Mouse (Mus musculus) liver, postnatal 0 days (tissue): ENCODE measurements around the gene Fbxl19. TPM values are rescaled to one million over a fixed set of nuclear protein-coding genes. Genes with fewer than 3 reads are reported as not detected.
A peak's percentile ranks its signal among the peaks of the same experiment; 100 is the strongest.
"Not testable (repeated sequence)": the region's sequence is repeated elsewhere in the genome, so short reads cannot be mapped to it uniquely, and the experiment has no call there.

Experiments
- ATAC-seq: fragments of 200-750 bp; cut with Nextera tagmentation; 2 replicates; pipeline ENCODE4 v1.8.0; 2017; ENCODE audit warnings: mild to moderate bottlenecking, moderate library complexity
- DNase-seq: peaks from one replicate; pipeline ENCODE4 v3.0.0-alpha.2; 2016
- H3K27ac ChIP-seq: fragments of 300-500 bp; sonication (generic); 2 replicates; pipeline ENCODE4 v1.5.1; 2014; ENCODE audit warnings: antibody characterized with exemption, moderate library complexity, mild to moderate bottlenecking, low read depth
- H3K27me3 ChIP-seq: fragments of 300-500 bp; sonication (generic); 2 replicates; pipeline ENCODE4 v1.6.1; 2014; ENCODE audit warnings: low read length, control low read depth, mixed read lengths; ENCODE audit not compliant: insufficient read depth
- H3K36me3 ChIP-seq: fragments of 300-500 bp; sonication (generic); replicated peaks from 2 replicates; pipeline ENCODE4 v1.6.1; 2014; ENCODE audit warnings: mild to moderate bottlenecking, control low read depth, low read length, moderate library complexity, mixed read lengths; ENCODE audit not compliant: insufficient read depth
- H3K4me1 ChIP-seq: fragments of 300-500 bp; sonication (generic); 2 replicates; pipeline ENCODE4 v1.6.1; 2014; ENCODE audit warnings: antibody characterized with exemption, mild to moderate bottlenecking, control low read depth; ENCODE audit not compliant: insufficient read depth
- H3K4me2 ChIP-seq: fragments of 300-500 bp; sonication (generic); 2 replicates; pipeline ENCODE4 v1.6.1; 2014; ENCODE audit warnings: low read depth, mild to moderate bottlenecking, low read length, moderate library complexity, mixed read lengths
- H3K4me3 ChIP-seq: fragments of 300-500 bp; sonication (generic); 2 replicates; pipeline ENCODE4 v1.5.1; 2014; ENCODE audit warnings: low read depth, low read length
- H3K9ac ChIP-seq: fragments of 300-500 bp; sonication (generic); replicated peaks from 2 replicates; pipeline ENCODE4 v1.6.1; 2014; ENCODE audit warnings: mild to moderate bottlenecking, moderate library complexity
- H3K9me3 ChIP-seq: fragments of 300-500 bp; sonication (generic); 2 replicates; pipeline ENCODE4 v1.6.1; 2016; ENCODE audit warnings: mild to moderate bottlenecking, control low read depth, low read length, mixed read lengths
- CTCF ChIP-seq: sonication (generic); IDR thresholded peaks from 2 replicates; pipeline ENCODE4 v1.5.1; 2016; ENCODE audit warnings: antibody characterized with exemption, low read depth
- EP300 ChIP-seq: IDR thresholded peaks from 2 replicates; pipeline ENCODE4 v1.6.1; 2016; ENCODE audit warnings: antibody characterized with exemption, low read depth, mild to moderate bottlenecking
- WGBS: fragments of 180-500 bp; shearing (Covaris S2); extraction: QIAGEN DNeasy Blood & Tissue Kit; methylation state at CpG from one replicate; pipeline ENCODE4 v1.1.7; 2014; ENCODE audit not compliant: insufficient replicate concordance; 5-methylcytosine and 5-hydroxymethylcytosine counted together
- polyA plus RNA-seq: library from polyadenylated mRNA; unstranded; fragments of >200 nt; fragmentation: Nextera tagmentation; extraction: Ambion mirVana; gene quantifications from 2 replicates; pipeline ENCODE4 v1.2.1, GENCODE M21; 2015

Fbxl19 gene
- polyA plus RNA-seq, 1 experiment from 2014 or later: 1.6 TPM

DNA sequence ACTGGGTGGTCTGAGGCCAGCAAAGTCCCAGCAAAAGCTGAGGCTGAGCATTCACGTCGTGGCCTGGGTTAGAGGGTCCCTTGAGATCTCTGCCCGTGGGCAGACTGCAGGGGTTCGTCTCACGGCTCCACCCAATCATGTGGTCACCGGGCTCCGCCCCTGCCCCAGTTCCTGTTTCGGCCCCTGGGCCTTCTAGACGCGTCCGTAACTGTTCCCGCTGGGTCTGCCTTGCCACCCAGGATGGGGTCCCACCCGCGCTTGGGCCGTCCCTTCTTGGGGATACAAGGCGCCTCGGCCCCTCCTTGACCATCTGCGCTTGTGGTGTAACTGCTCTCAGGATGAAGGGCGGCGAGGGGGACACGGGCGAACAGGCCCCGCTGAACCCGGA is 25.3 kb downstream of the Fbxl19 start, which contains the start of gene Orai3:
Gene Orai3 (plus strand): TSS at position 165 of the 388 bp plus-strand sequence.
- no peaks in the 10 kb centered on the region for H3K36me3 ChIP-seq
- ATAC-seq (peak; percentile 48), DNase-seq (peak; percentile 87)
- peaks cover 37% of the 10 kb centered on the region for H3K4me1 ChIP-seq
- H3K4me3 ChIP-seq: peak within 1 kb of the TSS; percentile 74
- no peaks in the 10 kb centered on the region for H3K9me3 ChIP-seq
- no peaks in the 10 kb centered on the region for H3K27me3 ChIP-seq
- H3K27ac ChIP-seq: peak within 1 kb of the TSS; percentile 95
- 0% methylated on average over 19 of the region's 24 CpGs for WGBS
- TF ChIP-seq CTCF (no peak), EP300 (0 out of 2 replicates have a peak, but pooled peaks have one; percentile 16)
- peak within 1 kb of the TSS; percentile 79 for H3K4me2 ChIP-seq
- H3K9ac ChIP-seq: peak within 1 kb of the TSS; percentile 88

DNA sequence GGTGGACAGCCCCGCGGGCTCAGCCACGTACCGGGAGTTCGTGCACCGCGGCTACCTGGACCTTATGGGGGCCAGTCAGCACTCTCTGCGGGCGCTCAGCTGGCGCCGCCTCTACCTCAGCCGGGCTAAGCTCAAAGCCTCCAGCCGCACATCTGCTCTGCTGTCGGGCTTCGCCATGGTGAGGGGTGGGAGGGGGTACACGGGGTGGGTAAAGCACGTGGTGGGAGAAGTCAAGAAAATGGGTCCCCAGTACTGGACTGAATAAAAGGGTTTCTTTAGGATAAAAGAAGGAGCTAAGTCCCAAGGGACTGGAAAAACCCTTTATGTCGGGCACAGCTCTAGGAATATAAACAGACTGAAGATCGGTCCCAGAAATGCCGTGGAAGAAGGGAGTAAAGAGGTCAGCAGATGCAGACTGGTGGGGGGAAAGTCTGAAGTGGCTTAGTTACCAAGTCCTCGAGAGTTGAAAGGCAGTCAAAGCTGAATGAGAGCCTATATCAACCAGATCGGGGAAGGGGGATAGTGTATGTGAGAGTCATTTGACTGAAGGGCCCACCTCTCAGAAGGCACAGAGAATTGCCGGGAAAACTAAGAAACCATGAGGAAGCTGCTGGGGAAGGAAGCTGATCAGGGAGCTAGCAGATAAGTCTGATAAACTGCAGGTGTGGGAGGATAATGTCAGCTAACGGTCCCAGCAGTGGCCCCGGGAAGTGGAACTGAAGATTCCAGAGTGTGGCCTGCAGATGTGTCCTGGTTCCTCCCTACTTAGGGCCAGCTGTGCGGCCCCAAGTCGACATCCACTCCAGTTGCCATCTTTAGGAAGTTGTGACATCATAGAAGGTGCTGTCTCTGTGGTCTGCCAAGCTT is 25.9 kb downstream of the Fbxl19 start:
- Histone ChIP-seq H3K4me3 (peak overlapping the region; percentile 74), H3K36me3 (no peaks in the 10 kb centered on the region), H3K27me3 (no peaks in the 10 kb centered on the region), H3K9ac (peak overlapping the region; percentile 88), H3K4me1 (peaks cover 37% of the 10 kb centered on the region), H3K4me2 (peak overlapping the region; percentile 79), H3K27ac (peak overlapping the region; percentile 95), H3K9me3 (no peaks in the 10 kb centered on the region)
- no peak for DNase-seq
- TF ChIP-seq EP300 (no peak), CTCF (no peak)
- peak; percentile 8 for ATAC-seq
- under 1% methylated on average over 27 of the region's 27 CpGs for WGBS

DNA sequence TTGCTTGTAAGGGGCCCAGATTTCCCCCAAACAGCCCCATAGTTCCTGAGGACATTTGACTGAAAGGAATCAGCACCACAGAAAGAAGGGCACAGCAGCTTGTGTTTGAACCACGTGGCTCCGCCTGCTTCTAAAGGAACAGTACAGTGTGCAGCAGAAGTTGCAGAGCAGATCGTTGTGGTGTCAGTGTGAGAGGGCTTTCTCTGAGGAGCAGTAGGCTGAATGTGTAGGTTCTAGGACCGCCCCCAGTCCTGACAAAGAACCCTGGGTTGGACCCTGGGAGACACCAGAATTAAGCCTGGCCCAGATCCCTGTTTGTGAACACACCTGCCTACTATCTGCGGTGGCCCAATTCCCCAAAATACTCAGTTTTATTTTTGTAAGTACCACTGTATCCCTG is 26.9 kb downstream of the Fbxl19 start:
- Histone ChIP-seq H3K36me3 (no peaks in the 10 kb centered on the region), H3K4me2 (peak overlapping the region; percentile 79), H3K9me3 (no peaks in the 10 kb centered on the region), H3K4me3 (no peak overlapping the region), H3K27me3 (no peaks in the 10 kb centered on the region), H3K9ac (peak overlapping the region; percentile 88; the same call in 1 of the 2 replicates), H3K27ac (no peak overlapping the region), H3K4me1 (peaks cover 34% of the 10 kb centered on the region)
- WGBS: 53% methylated on average over 5 of the region's 5 CpGs
- DNase-seq (no peak), ATAC-seq (no peak)
- TF ChIP-seq EP300 (no peak), CTCF (no peak)

DNA sequence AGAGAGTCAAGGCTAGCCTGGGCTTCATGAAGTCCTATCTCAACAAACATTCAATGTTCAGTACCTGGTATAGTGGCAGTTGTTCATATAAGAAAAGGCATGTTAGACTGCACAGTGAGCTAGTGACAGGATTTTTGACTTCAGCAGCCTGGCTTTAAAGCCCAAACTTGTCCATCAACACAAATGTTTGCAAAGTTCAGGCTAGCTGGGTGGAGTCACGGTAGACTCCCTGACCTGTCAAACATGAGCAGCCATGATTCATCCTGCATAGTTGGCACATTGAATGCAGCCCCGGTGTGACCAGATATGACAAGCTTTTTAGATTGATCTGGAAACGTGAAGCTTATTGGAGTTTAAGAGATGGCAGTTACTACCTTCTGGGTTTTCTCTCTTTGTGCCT is 27.7 kb downstream of the Fbxl19 start:
- Histone ChIP-seq H3K4me3 (no peak overlapping the region), H3K27ac (peak overlapping the region; percentile 3; the same call in 1 of the 2 replicates), H3K27me3 (no peaks in the 10 kb centered on the region), H3K4me1 (peaks cover 30% of the 10 kb centered on the region), H3K9ac (no peak overlapping the region), H3K9me3 (no peaks in the 10 kb centered on the region), H3K36me3 (no peaks in the 10 kb centered on the region), H3K4me2 (no peak overlapping the region)
- WGBS: 48% methylated on average over 3 of the region's 3 CpGs
- TF ChIP-seq EP300 (no peak), CTCF (no peak)
- peak; percentile 38 for DNase-seq
- no peak for ATAC-seq

DNA sequence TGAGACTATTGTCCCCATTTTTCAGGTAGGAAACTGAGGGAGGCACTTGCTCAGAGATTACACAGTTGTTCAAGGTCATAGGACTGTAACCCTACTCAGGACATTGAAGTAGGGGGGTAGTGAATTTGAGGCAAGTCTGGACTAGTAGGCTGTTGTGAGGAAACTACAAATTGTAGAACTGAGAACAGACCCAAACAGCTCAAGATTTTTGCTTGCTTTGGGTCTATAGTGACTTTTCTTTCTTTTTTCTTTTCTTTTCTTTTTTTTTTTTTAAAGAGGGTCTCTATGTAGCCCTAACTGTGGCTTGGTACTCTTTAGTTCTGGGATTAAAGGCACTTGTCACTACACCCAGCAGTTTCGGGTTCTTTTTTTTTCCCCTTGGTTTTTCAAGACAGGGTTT is 28.2 kb downstream of the Fbxl19 start:
- DNase-seq: no peak
- Histone ChIP-seq H3K9me3 (no peaks in the 10 kb centered on the region), H3K4me3 (no peak overlapping the region), H3K9ac (no peak overlapping the region), H3K36me3 (no peaks in the 10 kb centered on the region), H3K27ac (peak overlapping the region; percentile 3; the same call in 1 of the 2 replicates), H3K4me1 (peaks cover 28% of the 10 kb centered on the region), H3K4me2 (no peak overlapping the region), H3K27me3 (no peaks in the 10 kb centered on the region)
- WGBS: 86% methylated on average over 1 of the region's 1 CpGs
- TF ChIP-seq CTCF (no peak), EP300 (no peak)
- no peak for ATAC-seq

DNA sequence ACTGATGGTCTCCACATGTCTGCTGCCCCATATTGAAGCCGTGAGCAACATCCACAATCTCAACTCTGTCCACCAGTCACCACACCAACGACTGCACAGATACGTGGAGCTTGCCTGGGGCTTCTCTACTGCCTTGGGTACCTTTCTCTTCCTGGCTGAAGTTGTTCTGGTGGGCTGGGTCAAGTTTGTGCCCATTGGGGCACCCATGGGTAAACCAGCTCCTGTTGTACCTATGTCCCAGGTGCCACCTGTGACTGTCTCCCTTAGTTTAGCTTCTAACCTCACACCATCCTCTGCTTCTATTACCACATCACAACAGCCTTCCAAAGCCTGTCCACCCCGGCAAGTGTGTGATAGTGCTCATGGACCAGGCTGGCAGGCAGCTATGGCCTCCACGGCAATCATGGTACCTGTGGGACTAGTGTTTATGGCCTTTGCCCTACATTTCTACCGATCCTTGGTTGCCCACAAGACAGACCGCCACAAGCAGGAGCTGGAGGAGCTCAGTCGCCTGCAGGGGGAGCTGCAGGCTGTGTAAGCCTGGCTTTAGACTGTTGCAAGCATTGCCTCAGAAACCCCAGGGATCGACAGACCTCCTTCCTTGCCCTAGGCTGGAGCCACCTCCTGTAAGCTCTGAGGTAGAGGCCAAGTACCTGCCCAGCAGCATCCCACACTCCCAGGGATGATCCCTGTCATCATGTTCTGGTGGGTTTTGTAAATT is 29.5 kb downstream of the Fbxl19 start:
- Histone ChIP-seq H3K9me3 (no peaks in the 10 kb centered on the region), H3K4me2 (no peak overlapping the region), H3K9ac (no peak overlapping the region), H3K36me3 (no peaks in the 10 kb centered on the region), H3K4me3 (no peak overlapping the region), H3K27me3 (no peaks in the 10 kb centered on the region), H3K27ac (no peak overlapping the region; the same call in 1 of the 2 replicates), H3K4me1 (peaks cover 29% of the 10 kb centered on the region)
- DNase-seq (peak; percentile 86), ATAC-seq (no peak)
- WGBS: 38% methylated on average over 9 of the region's 9 CpGs
- TF ChIP-seq CTCF (peak; percentile 95), EP300 (no peak)

DNA sequence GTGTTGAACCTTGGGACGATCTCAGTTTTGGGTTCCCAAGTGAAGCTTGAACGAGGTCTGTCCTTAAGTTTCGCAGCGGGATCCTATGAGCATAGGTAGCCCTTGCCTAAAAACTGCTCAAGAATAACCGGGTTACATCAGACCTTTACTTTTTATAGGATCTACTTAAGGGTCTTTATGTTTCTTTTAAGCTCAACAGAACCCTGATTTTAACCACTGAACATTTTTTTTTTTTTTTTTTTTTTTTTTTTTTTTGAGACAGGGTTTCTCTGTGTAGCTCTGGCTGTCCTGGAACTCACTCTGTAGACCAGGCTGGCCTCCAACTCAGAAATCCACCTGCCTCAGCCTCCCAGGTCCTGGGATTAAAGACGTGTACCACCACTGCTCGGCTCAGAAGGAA is 31.5 kb downstream of the Fbxl19 start:
- ATAC-seq, DNase-seq, H3K9me3 ChIP-seq, H3K27me3 ChIP-seq: not testable (repeated sequence)
- peak overlapping the region; percentile 96 for H3K4me3 ChIP-seq
- peak overlapping the region; percentile 98; the same call in 1 of the 2 replicates for H3K27ac ChIP-seq
- peak overlapping the region; percentile 95 for H3K4me2 ChIP-seq
- WGBS: 66% methylated on average over 7 of the region's 7 CpGs
- peak overlapping the region; percentile 93 for H3K9ac ChIP-seq
- peaks cover 19% of the 10 kb centered on the region for H3K36me3 ChIP-seq
- H3K4me1 ChIP-seq: peaks cover 17% of the 10 kb centered on the region
